Mouse (Mus musculus) left cerebral cortex, adult 8-10 months (tissue): Measurements from ENCODE around the gene Samhd1. TPM values are rescaled to one million over a fixed set of nuclear protein-coding genes. Genes with fewer than 3 reads are reported as not detected.

Experiments used
- DNase-seq, 2 experiments: peaks; one replicate each; pipeline ENCODE4 v3.0.0; 2022; ENCODE audit warnings: low spot score in 2 of 2
- total RNA-seq, 4 experiments: library from RNA; stranded (reverse); gene quantifications; 2 replicates each; pipeline ENCODE4 v1.2.4; 2022

Samhd1 gene
- total RNA-seq, 4 experiments from 2014 or later = 12.8 to 17.0 (median 14.9) TPM

GRCm38 (mm10) chr2:157099532-157100318 is 35.3 kb downstream of the Samhd1 start:
- DNase-seq = no peak

- peak in 1 of 2 experiments; percentile 59 for DNase-seq
Measured at GRCm38 (mm10) chr2:157095005-157095755, 39.9 kb downstream of the Samhd1 start.

- DNase-seq = no peak
Measured at GRCm38 (mm10) chr2:157092024-157092423, 43.0 kb downstream of the Samhd1 start.

- DNase-seq = peak in 1 of 2 experiments; percentile 84
Measured at GRCm38 (mm10) chr2:157087536-157088317, 47.3 kb downstream of the Samhd1 start.

- DNase-seq = no peak
Measured at GRCm38 (mm10) chr2:157086796-157087195, 48.3 kb downstream of the Samhd1 start, which contains the start of gene Tldc2. Gene Tldc2, plus strand, starts transcription at chr2:157087055.

- DNase-seq = no peak
Measured at GRCm38 (mm10) chr2:157084831-157085585, 50.1 kb downstream of the Samhd1 start.

GRCm38 (mm10) chr2:157081960-157082359 is 53.1 kb downstream of the Samhd1 start:
- DNase-seq = no peak

GRCm38 (mm10) chr2:157081331-157081730 is 53.7 kb downstream of the Samhd1 start:
- no peak for DNase-seq

- DNase-seq = no peak
Measured at GRCm38 (mm10) chr2:157079701-157080180, 55.3 kb downstream of the Samhd1 start.

GRCm38 (mm10) chr2:157078793-157079700 is 56.0 kb downstream of the Samhd1 start, which contains the start of gene Soga1:
Gene Soga1, minus strand, starts transcription at chr2:157079254.
- peak; percentile 52 to 80 for DNase-seq

GRCm38 (mm10) chr2:157078059-157078792 is 56.8 kb downstream of the Samhd1 start:
- DNase-seq = no peak

- peak in 1 of 2 experiments; percentile 63 for DNase-seq
Measured at GRCm38 (mm10) chr2:157077641-157078058, 57.4 kb downstream of the Samhd1 start.

- no peak for DNase-seq
Measured at GRCm38 (mm10) chr2:157077160-157077559, 57.9 kb downstream of the Samhd1 start.

- no peak for DNase-seq
Measured at GRCm38 (mm10) chr2:157076585-157076984, 58.5 kb downstream of the Samhd1 start.

- no peak for DNase-seq
Measured at GRCm38 (mm10) chr2:157075685-157076084, 59.4 kb downstream of the Samhd1 start.

- DNase-seq = no peak
Measured at GRCm38 (mm10) chr2:157075226-157075625, 59.8 kb downstream of the Samhd1 start.

GRCm38 (mm10) chr2:157074772-157075171 is 60.3 kb downstream of the Samhd1 start:
- DNase-seq = no peak

GRCm38 (mm10) chr2:157074186-157074724 is 60.8 kb downstream of the Samhd1 start:
- no peak for DNase-seq
